Mouse (Mus musculus) heart, postnatal 10 days (tissue): ENCODE results near the gene Tmem88. TPM values are rescaled to one million over a fixed set of nuclear protein-coding genes. Genes with fewer than 3 reads are reported as not detected.

Experiments
- DNase-seq, 2 experiments: peaks; one replicate each; pipeline ENCODE4 v3.0.0; 2021
- intact Hi-C: fragments of 180-260 bp; cut with DNase I; formaldehyde crosslinking; loops from one replicate; pipeline ENCODE4 v1.15.1; 2025
- total RNA-seq, 2 experiments: library from RNA; stranded (reverse); gene quantifications; 2 replicates each; pipeline ENCODE4 v1.2.3; 2021

Tmem88 gene
- total RNA-seq, 2 experiments from 2014 or later = 53.3 to 54.0 TPM

- intact Hi-C loops = loop anchor here (1.0 kb wide), 1 partner anchor 121 kb away; no protein-coding TSS in a partner anchor
- peak; percentile 85 to 89 for DNase-seq
Observed at GRCm38 (mm10) chr11:69390400-69391034, 7.5 kb downstream of the Tmem88 start.

GRCm38 (mm10) chr11:69389531-69390399 is 8.3 kb downstream of the Tmem88 start:
- intact Hi-C loops = loop anchor here (1.0 to 5.0 kb wide), 4 partner anchors 27 to 197 kb away; no protein-coding TSS in a partner anchor
- peak in 1 of 2 experiments; percentile 47 for DNase-seq

GRCm38 (mm10) chr11:69388680-69389079 is 9.4 kb downstream of the Tmem88 start:
- no peak for DNase-seq
- intact Hi-C loops = loop anchor here (2.0 to 5.0 kb wide), 3 partner anchors 26 to 196 kb away; no protein-coding TSS in a partner anchor

- no peak for DNase-seq
- intact Hi-C loops = loop anchor here (5.0 kb wide), 1 partner anchor 194 kb away; no protein-coding TSS in a partner anchor
Observed at GRCm38 (mm10) chr11:69386758-69387157, 11.3 kb downstream of the Tmem88 start.

- DNase-seq = no peak
- intact Hi-C loops = loop anchor here (5.0 kb wide), 1 partner anchor 193 kb away; no protein-coding TSS in a partner anchor
Observed at GRCm38 (mm10) chr11:69384979-69385378, 13.1 kb downstream of the Tmem88 start.

GRCm38 (mm10) chr11:69382478-69383105 is 15.4 kb downstream of the Tmem88 start:
- peak in 1 of 2 experiments; percentile 44 for DNase-seq
- intact Hi-C loops = no loop called here

- DNase-seq = no peak
- intact Hi-C loops = no loop called here
Observed at GRCm38 (mm10) chr11:69381356-69381755, 16.7 kb downstream of the Tmem88 start.

- intact Hi-C loops = no loop called here
- no peak for DNase-seq
Observed at GRCm38 (mm10) chr11:69379600-69379999, 18.4 kb downstream of the Tmem88 start.

GRCm38 (mm10) chr11:69377766-69378165 is 20.3 kb downstream of the Tmem88 start:
- intact Hi-C loops = no loop called here
- no peak for DNase-seq

GRCm38 (mm10) chr11:69375646-69376045 is 22.4 kb downstream of the Tmem88 start:
- DNase-seq = no peak
- intact Hi-C loops = no loop called here

- DNase-seq = no peak
- intact Hi-C loops = loop anchor here (5.0 kb wide), 1 partner anchor 246 kb away; the partner anchor contains the start of gene Aloxe3
Observed at GRCm38 (mm10) chr11:69373223-69373965, 24.6 kb downstream of the Tmem88 start.

GRCm38 (mm10) chr11:69372780-69373170 is 25.3 kb downstream of the Tmem88 start:
- intact Hi-C loops = loop anchor here (5.0 kb wide), 1 partner anchor 245 kb away; the partner anchor contains the start of gene Aloxe3

GRCm38 (mm10) chr11:69372056-69372779 is 25.8 kb downstream of the Tmem88 start:
- peak; percentile 33 to 34 for DNase-seq
- intact Hi-C loops = loop anchor here (5.0 kb wide), 1 partner anchor 245 kb away; the partner anchor contains the start of gene Aloxe3

More at GRCm38 (mm10) chr11:69372780-69373170, 25.3 kb downstream of the Tmem88 start:
- DNase-seq = peak in 1 of 2 experiments; percentile 33

- DNase-seq = no peak
- intact Hi-C loops = loop anchor here (5.0 kb wide), 1 partner anchor 244 kb away; the partner anchor contains the start of gene Aloxe3
Observed at GRCm38 (mm10) chr11:69371601-69372000, 26.4 kb downstream of the Tmem88 start.

GRCm38 (mm10) chr11:69370817-69371215 is 27.2 kb downstream of the Tmem88 start:
- intact Hi-C loops = loop anchor here (5.0 kb wide), 1 partner anchor 244 kb away; the partner anchor contains the start of gene Aloxe3
- no peak for DNase-seq

GRCm38 (mm10) chr11:69369990-69370816 is 27.8 kb downstream of the Tmem88 start:
- intact Hi-C loops = loop anchor here (5.0 kb wide), 1 partner anchor 243 kb away; the partner anchor contains the start of gene Aloxe3
- no peak for DNase-seq

- DNase-seq = no peak
- intact Hi-C loops = no loop called here
Observed at GRCm38 (mm10) chr11:69369215-69369989, 28.6 kb downstream of the Tmem88 start, which contains the start of gene Chd3. Gene Chd3 (minus strand): TSS chr11:69369406.
